Mouse (Mus musculus) hindbrain, embryonic 15.5 days (tissue): ENCODE measurements around the gene Vmn2r30. TPM values are rescaled to one million over a fixed set of nuclear protein-coding genes. Genes with fewer than 3 reads are reported as not detected.
"Not testable (repeated sequence)": the region's sequence is repeated elsewhere in the genome, so short reads cannot be mapped to it uniquely, and the experiment has no call there.

Experiments used
- ATAC-seq: fragments of 200-750 bp; cut with Nextera tagmentation; 2 replicates; pipeline ENCODE4 v1.8.0; 2017; ENCODE audit warnings: low read depth, moderate number of reproducible peaks, moderate TSS enrichment; ENCODE audit not compliant: low FRiP score
- H3K27ac ChIP-seq: fragments of 300-500 bp; sonication (generic); replicated peaks from 2 replicates; pipeline ENCODE4 v1.5.1; 2015; ENCODE audit warnings: mild to moderate bottlenecking, inconsistent platforms
- H3K27me3 ChIP-seq: fragments of 300-500 bp; sonication (generic); 2 replicates; pipeline ENCODE4 v1.6.1; 2015; ENCODE audit warnings: control low read depth, inconsistent platforms
- H3K36me3 ChIP-seq: fragments of 300-500 bp; sonication (generic); 2 replicates; pipeline ENCODE4 v1.6.1; 2015; ENCODE audit warnings: control low read depth, inconsistent platforms
- H3K4me1 ChIP-seq: fragments of 300-500 bp; sonication (generic); replicated peaks from 2 replicates; pipeline ENCODE4 v1.6.1; 2015; ENCODE audit warnings: control low read depth, inconsistent platforms
- H3K4me2 ChIP-seq: fragments of 300-500 bp; sonication (generic); 2 replicates; pipeline ENCODE4 v1.6.1; 2015; ENCODE audit warnings: moderate library complexity, mild to moderate bottlenecking, inconsistent platforms
- H3K4me3 ChIP-seq: fragments of 300-500 bp; sonication (generic); 2 replicates; pipeline ENCODE4 v1.5.1; 2015; ENCODE audit warnings: mild to moderate bottlenecking, inconsistent platforms
- H3K9ac ChIP-seq: fragments of 300-500 bp; sonication (generic); 2 replicates; pipeline ENCODE4 v1.6.1; 2015; ENCODE audit warnings: inconsistent platforms
- H3K9me3 ChIP-seq: fragments of 300-500 bp; sonication (generic); 2 replicates; pipeline ENCODE4 v1.6.1; 2016; ENCODE audit warnings: control low read depth, inconsistent platforms
- WGBS: fragments of 180-500 bp; shearing (Covaris S2); methylation state at CpG from one replicate; pipeline ENCODE4 v1.1.7; 2015; 5-methylcytosine and 5-hydroxymethylcytosine counted together
- microRNA-seq: library from miRNA; unstranded; fragments of <30 nt; microRNA quantifications from one replicate; pipeline ENCODE4, GENCODE M21; 2016
- polyA plus RNA-seq: library from polyadenylated mRNA; unstranded; fragments of >200 nt; fragmentation: Nextera tagmentation; extraction: Ambion mirVana; gene quantifications from 2 replicates; pipeline ENCODE4 v1.2.1, GENCODE M21; 2015

The Vmn2r30 gene
- not detected in 2 replicates for polyA plus RNA-seq

DNA sequence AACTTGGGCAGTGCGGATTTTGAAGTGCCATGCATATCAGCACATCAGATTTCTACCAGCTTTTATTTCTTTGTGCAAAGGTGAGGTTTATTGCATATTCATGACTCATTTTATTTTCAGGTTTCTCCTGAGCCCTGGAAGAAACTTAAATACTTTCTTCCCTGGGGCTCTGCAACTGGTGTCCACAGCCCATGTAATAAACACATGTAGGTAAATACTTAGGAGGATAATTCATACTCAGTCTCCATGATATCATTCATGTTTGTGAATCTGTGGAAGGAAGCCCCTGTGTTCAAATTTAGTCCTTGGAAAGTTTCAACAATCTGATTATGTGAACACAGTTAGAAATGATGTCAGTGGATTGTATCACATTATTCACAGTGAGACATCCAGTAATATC is at the start of gene Vmn2r30:
Gene Vmn2r30, minus strand, starts transcription at position 101 of the 400 bp plus-strand sequence.
- not testable (repeated sequence) for H3K36me3 ChIP-seq, ATAC-seq, H3K9ac ChIP-seq, H3K4me2 ChIP-seq, H3K27ac ChIP-seq, H3K4me3 ChIP-seq, H3K27me3 ChIP-seq, H3K4me1 ChIP-seq, H3K9me3 ChIP-seq
- no CpG with 5 or more reads among the region's 1 CpGs for WGBS

GRCm38 (mm10) chr7:7374431-7374830 is 37.0 kb upstream of the Vmn2r30 start, which contains the start of gene Gm45783:
Gene Gm45783, minus strand, starts transcription at chr7:7374573.
- 49% methylated on average over 12 of the region's 12 CpGs for WGBS
- H3K4me3 ChIP-seq, H3K4me2 ChIP-seq, H3K4me1 ChIP-seq, H3K27ac ChIP-seq, H3K36me3 ChIP-seq, H3K9ac ChIP-seq, H3K27me3 ChIP-seq, ATAC-seq, H3K9me3 ChIP-seq: not testable (repeated sequence)

DNA sequence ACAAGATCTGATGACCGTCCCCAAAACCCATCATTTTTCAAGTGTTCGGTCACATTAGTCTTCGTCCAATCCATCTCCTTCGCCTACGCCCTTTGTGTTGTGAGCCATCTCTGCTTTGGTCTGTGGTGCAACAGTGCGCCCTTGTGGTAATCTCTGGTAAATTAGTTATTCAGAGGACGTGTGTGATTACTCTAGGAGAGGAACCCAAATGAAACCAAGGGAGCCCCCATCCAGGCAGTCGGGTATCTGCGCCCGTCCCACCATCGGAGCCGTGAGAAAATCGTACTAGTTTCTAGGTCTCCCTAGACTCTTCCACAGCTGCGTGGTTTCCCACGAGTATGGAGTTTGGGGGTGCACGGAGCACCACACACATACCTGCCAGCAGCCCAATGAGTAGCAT is 41.8 kb downstream of the Vmn2r30 start:
- H3K4me2 ChIP-seq: no peak overlapping the region
- 78% methylated on average over 16 of the region's 16 CpGs for WGBS
- no peaks in the 10 kb centered on the region for H3K9me3 ChIP-seq
- no peak overlapping the region for H3K27ac ChIP-seq
- H3K36me3 ChIP-seq: peaks cover 50% of the 10 kb centered on the region
- no peak overlapping the region for H3K4me3 ChIP-seq
- peaks cover 13% of the 10 kb centered on the region for H3K4me1 ChIP-seq
- no peak for ATAC-seq
- no peak overlapping the region for H3K9ac ChIP-seq
- no peaks in the 10 kb centered on the region for H3K27me3 ChIP-seq

DNA sequence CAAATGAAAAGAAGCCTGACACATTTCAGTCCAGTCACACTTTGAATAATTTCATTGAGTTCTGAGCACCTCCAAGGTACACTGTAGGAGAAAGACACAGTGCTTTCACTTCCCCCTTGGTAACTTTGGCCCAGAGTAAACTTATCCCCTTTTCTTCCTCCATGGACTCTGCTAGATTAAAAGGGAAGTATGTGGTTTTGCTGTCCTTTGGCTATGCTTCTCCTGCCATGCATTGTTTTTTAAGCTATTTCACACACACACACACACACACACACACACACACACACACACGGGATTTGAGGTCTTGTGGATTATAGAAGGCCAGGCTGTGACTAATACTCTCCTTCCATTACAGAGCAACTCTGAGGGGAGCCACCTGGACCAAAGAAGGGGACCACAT is 56.0 kb downstream of the Vmn2r30 start:
- ATAC-seq: no peak
- Histone ChIP-seq H3K27ac (no peak overlapping the region), H3K27me3 (no peaks in the 10 kb centered on the region), H3K36me3 (peaks cover 38% of the 10 kb centered on the region), H3K4me3 (no peak overlapping the region), H3K9me3 (no peaks in the 10 kb centered on the region), H3K4me2 (no peak overlapping the region), H3K9ac (no peak overlapping the region), H3K4me1 (no peaks in the 10 kb centered on the region)
- WGBS: 70% methylated on average over 1 of the region's 1 CpGs

GRCm38 (mm10) chr7:7277966-7278567 is 59.3 kb downstream of the Vmn2r30 start, which contains the start of gene Gm45844:
Gene Gm45844, minus strand, starts transcription at chr7:7278289.
- peak within 1 kb of the TSS; percentile 32 for H3K4me3 ChIP-seq
- not testable (repeated sequence) for H3K27me3 ChIP-seq, H3K9me3 ChIP-seq, H3K4me1 ChIP-seq
- ATAC-seq: peak; percentile 99
- H3K36me3 ChIP-seq: peaks cover 15% of the 10 kb centered on the region
- WGBS: 43% methylated on average over 45 of the region's 45 CpGs
- H3K27ac ChIP-seq: peak within 1 kb of the TSS; percentile 46
- peak within 1 kb of the TSS; percentile 7 for H3K9ac ChIP-seq
- peak within 1 kb of the TSS; percentile 30 for H3K4me2 ChIP-seq

DNA sequence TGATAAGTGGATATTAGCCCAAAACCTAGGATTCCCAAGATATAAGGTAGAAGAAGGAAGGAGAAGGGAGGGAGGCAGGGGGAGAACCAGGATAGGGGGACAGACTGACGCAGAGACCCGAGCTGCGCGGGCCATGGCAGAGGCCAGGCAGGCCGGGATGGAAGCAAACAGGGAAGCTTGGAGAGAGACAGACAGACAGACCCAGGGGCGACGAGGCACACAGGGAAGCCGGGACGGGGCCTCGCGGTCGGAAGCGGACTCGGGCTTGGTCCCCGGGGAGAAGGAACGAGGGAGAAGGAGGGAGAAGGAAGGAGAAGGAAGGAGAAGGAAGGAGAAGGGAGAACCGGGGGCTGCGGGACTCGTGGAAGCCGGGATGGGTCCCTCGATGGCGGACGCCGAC is 59.9 kb downstream of the Vmn2r30 start:
- Histone ChIP-seq H3K4me2 (peak overlapping the region; percentile 30), H3K9ac (peak overlapping the region; percentile 7), H3K4me3 (peak overlapping the region; percentile 32), H3K27ac (peak overlapping the region; percentile 46)
- WGBS: 46% methylated on average over 24 of the region's 24 CpGs
- peak; percentile 70; the same call in 1 of the 2 replicates for ATAC-seq
- H3K4me1 ChIP-seq, H3K27me3 ChIP-seq, H3K9me3 ChIP-seq, H3K36me3 ChIP-seq: not testable (repeated sequence)

Small RNA genes within 50 kb of the gene (microRNA-seq; reads per million reads assigned to microRNA genes)
- 2.0 reads per million for gene Mir5620

Other genes starting within 250 kb of the Vmn2r30 start
- gene Zfp954, start 216.1 kb downstream of the Vmn2r30 start, polyA plus RNA-seq: 22.7 and 23.0 TPM in 2 replicates
- gene Zfp773, start 200.9 kb downstream of the Vmn2r30 start, polyA plus RNA-seq: 12.9 and 13.2 TPM in 2 replicates
- gene Zfp418, start 166.3 kb downstream of the Vmn2r30 start, polyA plus RNA-seq: 2.9 and 3.0 TPM in 2 replicates
- 8.7 and 9.2 TPM in 2 replicates for gene Zfp772, start 127.6 kb downstream of the Vmn2r30 start, polyA plus RNA-seq
- gene Vmn2r29, start 90.3 kb downstream of the Vmn2r30 start, polyA plus RNA-seq: 1.5 and 1.7 TPM in 2 replicates
- 9.8 and 10.1 TPM in 2 replicates for gene Gm45844, start 59.3 kb downstream of the Vmn2r30 start, polyA plus RNA-seq
- gene Clcn4, start 36.8 kb downstream of the Vmn2r30 start, polyA plus RNA-seq: 184 and 202 TPM in 2 replicates
- not detected in 2 replicates for gene Gm45783, start 37.0 kb upstream of the Vmn2r30 start, polyA plus RNA-seq
- gene Vmn2r31, start 62.1 kb upstream of the Vmn2r30 start, polyA plus RNA-seq: not detected in 2 replicates
- gene Vmn2r32, start 142.4 kb upstream of the Vmn2r30 start, polyA plus RNA-seq: not detected in 2 replicates
- not detected in 2 replicates for gene Vmn2r33, start 229.2 kb upstream of the Vmn2r30 start, polyA plus RNA-seq